Mouse (Mus musculus): ENCODE measurements around the gene Amtn. TPM values are rescaled to one million over a fixed set of nuclear protein-coding genes. Genes with fewer than 3 reads are reported as not detected.

Amtn gene
- polyA plus RNA-seq (2017; shearing (Covaris generic)): not detected

DNA sequence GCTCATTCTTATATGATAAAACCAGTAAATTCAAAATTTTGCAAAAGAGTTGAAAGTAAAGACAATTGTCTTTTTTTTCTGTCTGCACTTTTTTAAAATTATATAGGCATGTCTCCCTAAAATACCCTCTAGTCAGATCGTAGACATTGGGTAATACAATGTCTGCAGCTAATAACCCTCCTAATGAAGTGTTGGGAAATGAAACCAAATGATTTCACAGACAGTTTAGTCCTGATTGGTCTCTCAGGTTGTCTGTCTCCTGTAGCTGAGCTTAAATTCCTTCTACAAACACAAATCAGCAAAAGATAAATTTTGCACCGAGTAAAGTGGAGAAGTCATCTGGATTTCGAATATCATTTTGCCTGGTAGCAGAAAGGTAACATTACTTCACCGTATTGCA, at the start of gene Amtn:
Gene Amtn, plus strand, starts transcription at position 301 of the 400 bp plus-strand sequence.

Other genes with a start within 250 kb of the Amtn start
- not detected for gene Gm11115, start 222.0 kb upstream of the Amtn start, polyA plus RNA-seq (2017; shearing (Covaris generic))
- not detected for gene Gm7714, start 107.2 kb upstream of the Amtn start, polyA plus RNA-seq (2017; shearing (Covaris generic))
- not detected for gene Prol1, start 58.8 kb upstream of the Amtn start, polyA plus RNA-seq (2017; shearing (Covaris generic))
- not detected for gene Ambn, start 79.9 kb downstream of the Amtn start, polyA plus RNA-seq (2017; shearing (Covaris generic))
- not detected for gene Enam, start 111.9 kb downstream of the Amtn start, polyA plus RNA-seq (2017; shearing (Covaris generic))
- 0.32 TPM for gene Jchain, start 151.8 kb downstream of the Amtn start, polyA plus RNA-seq (2017; shearing (Covaris generic))
- 74.7 TPM for gene Utp3, start 178.4 kb downstream of the Amtn start, polyA plus RNA-seq (2017; shearing (Covaris generic))
- gene Rufy3, start 188.9 kb downstream of the Amtn start, polyA plus RNA-seq (2017; shearing (Covaris generic)): 6.4 TPM

Measured in effector memory CD4-positive, alpha-beta T cell, adult 7 months (primary cell).